Mouse (Mus musculus) right cerebral cortex, postnatal 36 days (tissue): ENCODE data around the gene Batf.
A peak's percentile ranks its signal among the peaks of the same experiment; 100 is the strongest.
"Not testable (repeated sequence)": the region's sequence is repeated elsewhere in the genome, so short reads cannot be mapped to it uniquely, and the experiment has no call there.

ENCODE experiments used
- DNase-seq, 2 experiments: peaks; one replicate each; pipeline ENCODE4 v3.0.0; 2022; ENCODE audit warnings: low spot score in 2 of 2, mixed read lengths in 1 of 2

Batf gene

DNA sequence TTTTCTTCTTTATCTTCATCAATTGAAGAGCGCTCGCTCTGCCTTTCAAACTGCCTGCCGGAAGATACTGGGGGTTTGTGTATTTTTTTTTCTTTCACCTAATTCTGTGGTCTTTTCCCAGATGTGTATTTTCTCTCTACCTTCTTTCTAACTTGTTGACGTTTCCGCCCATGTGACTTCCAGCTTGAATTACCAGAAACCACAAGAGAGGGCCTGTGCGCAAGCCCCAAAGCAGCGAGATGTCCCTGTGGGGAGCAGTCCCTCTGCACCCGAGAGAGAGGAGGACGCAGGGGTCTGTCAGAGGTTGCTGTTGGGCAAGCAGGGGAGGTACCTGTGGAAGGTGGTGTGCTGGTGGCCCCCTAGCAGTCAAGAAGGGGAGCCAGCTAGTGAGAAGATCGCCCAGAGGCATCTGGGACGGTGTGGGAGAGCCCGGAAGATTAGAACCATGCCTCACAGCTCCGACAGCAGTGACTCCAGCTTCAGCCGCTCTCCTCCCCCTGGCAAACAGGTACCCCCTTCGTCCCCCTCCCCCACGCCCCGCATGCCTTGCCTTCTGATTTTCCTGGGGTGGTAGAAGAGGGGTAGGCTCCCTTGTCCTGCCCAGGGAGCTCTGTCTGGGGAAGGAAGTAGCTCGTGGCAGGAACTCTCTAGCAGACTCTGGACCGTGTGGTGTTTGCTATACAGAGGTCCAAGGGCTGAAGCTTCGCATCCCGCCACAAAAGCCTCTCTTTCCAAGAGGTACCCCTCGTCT, at the start of gene Batf:
Gene Batf (plus strand): TSS at position 204 of the 751 bp plus-strand sequence.
- DNase-seq: no peak

DNA sequence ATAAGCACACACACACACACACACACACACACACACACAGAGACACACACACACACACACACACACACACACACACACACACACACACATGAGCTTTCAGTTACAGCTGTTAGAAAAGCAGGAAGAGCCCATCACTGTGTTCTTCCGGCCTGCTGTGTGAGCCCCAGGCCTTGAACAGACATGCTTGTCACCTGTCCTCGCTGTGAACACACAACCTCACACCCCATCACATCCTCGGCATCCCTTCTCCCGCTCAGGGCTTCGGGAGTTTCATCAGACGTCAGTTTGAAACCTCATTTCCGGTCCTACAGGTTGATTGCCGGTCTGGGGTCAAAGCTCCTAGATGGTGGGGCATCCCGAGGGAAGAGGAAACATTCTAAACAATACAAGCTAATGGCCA, 48.5 kb upstream of the Batf start:
- no peak for DNase-seq

DNA sequence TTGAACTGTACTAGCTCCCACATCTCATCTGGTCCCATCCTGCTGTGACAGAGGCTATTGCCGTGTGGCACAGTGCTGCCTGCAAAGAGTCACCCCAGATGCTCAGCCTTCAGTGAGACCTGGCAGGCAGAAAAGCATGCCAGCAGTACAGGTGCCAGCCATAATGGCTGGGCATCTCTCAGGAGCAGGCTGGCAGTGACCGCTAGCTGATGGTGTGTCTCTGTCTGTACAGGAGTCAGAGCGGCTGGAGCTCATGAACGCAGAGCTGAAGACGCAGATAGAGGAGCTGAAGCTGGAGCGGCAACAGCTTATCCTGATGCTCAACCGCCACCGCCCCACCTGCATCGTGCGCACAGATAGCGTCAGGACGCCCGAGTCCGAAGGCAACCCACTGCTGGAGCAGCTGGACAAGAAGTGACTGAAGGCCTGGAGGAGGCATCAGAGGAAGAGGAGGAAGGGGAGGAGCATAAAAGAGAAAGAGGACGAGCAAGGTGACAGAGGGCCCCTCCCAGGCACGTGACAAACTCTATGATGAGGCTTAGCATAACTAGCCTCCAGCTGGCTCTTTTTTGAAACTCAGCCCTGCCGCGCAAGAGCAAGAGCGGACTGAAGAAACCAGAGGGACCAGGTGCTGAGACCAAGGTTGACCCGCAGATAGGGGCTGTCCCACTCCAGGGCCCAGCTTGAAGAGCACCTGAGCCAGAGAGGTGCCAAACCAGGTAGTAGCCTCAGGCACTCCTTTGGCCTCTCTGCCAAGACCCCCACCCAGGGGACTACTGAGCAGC, 47.7 kb upstream of the Batf start:
- no peak for DNase-seq

DNA sequence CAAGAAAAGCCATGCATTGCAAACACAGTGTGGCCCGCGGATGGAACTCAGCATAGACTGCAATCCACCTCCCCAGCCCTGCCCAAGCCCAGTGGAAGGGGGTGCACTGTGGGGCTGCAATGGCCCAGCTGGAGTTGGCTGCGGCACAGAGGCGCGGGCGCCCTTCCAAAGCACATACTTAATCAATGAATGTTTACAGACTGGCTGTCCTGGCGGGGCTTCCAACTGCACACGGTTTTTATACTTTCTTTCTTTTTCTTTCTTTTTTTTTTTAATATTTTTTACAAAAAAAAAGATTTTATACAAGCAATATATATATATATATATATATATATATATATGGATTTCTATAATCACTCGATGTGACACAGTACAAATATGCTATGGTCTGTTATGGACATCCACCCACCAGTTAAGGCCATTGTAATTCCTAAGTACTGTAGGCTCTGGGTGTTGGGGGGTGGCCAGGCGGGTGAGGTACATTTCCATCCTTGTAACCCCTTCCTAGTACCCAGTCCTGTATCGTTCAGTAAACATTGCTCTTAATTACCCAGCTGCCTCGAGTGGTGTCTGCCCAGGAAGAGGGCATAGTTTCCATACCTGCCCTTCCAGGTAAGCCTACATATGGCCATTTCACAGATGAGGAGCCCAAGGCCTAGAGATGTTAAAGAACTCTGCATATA, 47.0 kb upstream of the Batf start:
- DNase-seq: peak in 1 of 2 experiments; percentile 40

DNA sequence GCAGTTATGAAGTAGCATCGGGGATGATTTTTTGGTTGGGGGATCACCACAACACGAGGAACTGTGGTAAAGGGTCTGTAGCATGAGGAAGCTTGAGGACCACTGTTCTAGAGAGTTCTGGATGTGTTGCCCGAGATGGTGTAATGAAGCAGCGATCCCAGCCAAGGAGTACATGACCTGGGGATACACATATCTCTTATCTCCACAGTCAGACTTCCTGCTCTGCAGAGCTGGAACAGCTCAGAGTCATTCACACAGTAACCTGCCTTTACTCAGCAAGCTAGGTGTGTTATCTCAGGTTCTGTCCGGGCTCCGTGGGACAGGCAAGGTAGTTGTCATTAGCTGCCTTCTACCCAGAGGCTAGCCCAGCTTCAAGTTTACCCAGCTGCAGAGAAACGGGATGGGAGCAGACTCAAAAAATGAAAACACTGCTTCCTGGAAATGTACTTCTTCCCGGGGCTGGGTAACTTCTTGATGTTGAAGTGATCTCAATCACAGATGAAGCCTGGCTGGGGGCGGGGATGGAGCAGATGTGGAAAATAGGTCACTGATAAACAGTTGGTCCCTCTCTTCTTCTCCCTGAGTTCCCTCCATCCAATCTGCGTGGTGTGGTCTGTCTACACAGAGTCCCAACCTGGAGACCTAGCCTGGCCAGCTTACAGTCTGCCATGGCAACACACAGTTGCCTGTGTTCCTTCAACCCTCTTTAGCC, 45.5 kb upstream of the Batf start:
- no peak for DNase-seq

DNA sequence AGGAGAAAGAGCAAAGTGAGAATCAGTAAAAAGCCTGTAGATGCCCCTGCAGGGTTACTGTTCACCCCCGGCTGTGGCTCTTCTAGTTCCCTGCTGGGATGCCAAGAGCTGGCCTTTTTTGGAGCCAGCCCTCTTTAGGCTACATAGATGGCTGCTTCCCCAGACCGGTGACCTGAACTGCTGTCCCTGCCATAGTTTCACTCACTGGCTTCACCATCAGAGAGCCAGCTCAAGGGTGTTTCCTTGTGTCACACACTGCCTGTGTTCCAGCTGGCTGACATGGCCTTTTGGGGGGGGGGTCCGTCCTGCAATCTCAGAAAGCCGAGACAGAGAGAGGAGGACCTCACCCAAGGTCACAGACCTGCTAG, 44.9 kb upstream of the Batf start:
- no peak for DNase-seq

DNA sequence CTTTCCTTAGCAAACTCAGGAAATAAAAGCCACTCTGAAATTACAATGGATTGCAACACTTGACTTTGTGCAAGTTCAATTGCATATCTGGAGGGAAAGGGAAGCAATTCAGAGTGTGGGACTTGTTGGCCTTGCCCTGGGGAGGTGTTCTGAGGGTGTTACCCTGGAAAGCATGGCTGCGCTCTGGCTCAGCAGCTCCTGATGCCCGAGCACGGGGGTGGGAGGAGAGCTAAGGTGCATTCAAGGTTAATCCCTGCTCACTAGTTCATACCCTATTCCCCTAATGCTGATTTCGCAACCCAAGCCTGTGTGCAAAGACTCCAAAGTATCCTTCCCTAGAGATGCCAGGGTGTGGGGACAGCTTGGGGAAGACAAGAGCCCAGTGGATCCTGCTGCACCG, 42.7 kb upstream of the Batf start:
- DNase-seq: no peak

DNA sequence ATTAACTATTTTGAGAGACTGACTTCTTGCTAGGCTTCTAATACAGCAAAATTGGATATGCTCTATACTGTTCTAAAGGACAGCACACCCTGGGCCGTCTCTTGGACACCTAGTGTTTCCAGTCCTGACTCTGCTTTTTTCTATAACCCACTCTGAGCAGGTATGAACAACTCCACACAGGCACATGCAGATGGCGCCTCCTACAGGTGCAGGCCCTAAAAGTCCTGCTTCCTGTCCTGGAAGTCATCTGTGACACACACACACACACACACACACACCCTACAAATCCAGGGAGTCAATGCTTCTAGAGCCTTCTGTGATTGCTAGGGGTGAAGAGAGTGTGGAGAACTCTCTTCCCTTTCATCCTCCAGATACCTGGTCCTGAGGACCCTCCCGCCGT, 40.8 kb upstream of the Batf start:
- no peak for DNase-seq

DNA sequence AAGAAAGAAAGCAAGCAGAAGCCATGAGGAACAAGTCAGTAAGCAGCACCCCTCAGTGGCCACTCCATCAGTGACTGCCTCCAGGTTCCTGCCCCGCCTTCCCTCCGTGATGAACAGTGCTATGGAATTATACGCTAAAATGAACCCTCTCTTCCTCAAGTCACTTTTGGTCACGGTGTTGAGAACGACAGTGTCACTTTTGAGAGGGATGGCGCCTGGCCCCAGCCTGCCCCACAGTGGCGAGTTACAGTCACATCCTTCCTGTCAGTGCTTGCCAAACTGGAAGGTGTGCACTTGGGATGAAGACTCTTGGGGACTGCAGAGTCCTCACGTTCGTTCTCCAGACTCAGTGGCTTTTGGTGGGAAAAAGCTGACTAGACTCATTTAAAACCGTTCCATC, 39.1 kb upstream of the Batf start:
- no peak for DNase-seq

DNA sequence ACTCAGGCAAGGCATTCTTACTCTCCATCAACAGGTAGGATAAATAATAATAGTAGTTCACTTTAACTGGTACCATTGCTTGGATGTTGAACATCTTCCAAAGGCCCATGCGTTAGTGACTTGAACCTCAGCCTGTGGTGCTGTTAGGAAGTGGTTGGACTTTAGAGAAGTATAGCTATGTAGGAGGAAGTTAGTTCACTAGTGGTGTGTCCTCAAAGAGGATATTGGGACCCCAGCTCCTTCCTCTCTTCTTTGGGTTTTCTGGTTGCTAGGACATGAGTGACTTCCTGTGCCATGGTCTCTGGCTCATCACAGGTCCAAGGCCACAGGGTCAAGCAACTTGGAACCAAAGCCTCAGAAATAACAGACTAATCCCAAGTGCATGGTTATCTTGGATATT, 38.5 kb upstream of the Batf start:
- no peak for DNase-seq

DNA sequence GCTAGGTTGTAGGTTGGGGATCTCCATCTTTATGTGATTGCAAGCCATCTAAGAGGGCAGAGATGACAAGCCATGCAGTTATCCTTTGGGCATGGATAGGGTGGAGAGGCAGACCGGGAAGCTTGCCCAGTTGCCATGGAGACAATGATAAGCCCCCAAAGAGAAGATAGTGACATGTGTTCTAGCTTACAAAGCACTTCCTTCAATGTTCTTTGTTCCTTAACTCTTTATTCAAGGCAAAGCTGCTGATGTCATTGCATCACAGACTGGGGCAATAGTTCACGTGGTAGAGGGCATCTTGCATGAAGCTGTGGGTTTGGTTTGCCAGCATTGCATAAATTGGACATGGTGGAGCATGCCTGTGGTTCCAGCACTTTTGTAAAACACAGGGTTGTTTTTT, 27.1 kb upstream of the Batf start:
- DNase-seq: no peak

DNA sequence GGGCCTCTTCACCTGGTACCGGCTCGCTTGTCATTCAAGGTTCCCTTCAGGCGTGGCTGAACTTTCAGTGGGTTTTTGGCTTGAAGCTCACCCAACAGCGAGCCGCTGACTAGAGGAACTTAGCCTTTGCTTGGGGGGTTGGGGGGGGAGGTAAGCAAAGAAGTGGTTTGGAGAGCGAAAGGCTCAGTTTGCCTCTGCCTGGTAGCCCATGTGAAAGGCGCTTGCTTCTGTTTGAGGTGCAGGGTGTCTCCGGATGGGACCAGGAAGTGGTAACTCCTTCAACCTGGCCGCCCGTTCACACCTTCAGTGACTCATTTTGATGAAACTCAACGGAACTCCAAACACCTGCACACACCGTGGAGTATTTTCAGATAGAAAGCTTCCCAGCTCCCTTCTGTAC, 25.6 kb upstream of the Batf start:
- no peak for DNase-seq

DNA sequence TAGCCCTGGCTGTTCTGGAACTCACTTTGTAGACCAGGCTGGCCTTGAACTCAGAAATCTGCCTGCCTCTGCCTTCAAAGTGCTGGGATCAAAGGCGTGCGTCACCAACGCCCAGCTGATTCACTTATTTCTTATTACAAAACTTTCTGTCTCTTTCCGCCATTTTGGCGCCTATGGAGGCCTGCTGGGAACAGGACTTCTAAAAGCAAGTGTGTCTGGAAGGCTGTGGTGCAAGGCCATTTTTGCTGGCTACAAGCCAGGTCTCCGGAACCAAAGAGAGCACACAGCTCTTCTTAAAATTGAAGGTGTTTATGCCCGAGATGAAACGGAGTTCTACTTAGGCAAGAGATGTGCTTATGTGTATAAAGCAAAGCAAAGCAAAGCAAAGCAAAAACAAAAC, 24.2 kb upstream of the Batf start:
- not testable (repeated sequence) for DNase-seq

DNA sequence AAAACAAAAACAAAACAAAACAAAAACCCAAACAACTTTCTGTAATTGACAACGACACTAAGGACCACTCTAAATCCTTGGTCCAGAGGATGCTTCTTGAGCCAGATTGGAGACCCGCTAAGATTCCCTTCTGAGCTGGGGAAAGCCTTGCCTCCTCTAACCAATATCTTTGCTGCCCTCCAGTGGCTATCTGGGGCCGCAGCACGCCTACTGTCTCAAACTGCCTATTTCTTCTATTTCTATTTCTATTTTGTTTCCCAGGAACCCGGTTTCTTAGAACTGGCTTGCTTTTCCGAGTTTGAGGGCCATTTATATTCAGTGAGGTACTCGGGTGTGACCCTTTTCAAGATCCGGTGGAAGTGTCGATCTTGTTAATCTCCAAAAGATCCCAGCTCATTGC, 23.6 kb upstream of the Batf start:
- peak in 1 of 2 experiments; percentile 59 for DNase-seq

DNA sequence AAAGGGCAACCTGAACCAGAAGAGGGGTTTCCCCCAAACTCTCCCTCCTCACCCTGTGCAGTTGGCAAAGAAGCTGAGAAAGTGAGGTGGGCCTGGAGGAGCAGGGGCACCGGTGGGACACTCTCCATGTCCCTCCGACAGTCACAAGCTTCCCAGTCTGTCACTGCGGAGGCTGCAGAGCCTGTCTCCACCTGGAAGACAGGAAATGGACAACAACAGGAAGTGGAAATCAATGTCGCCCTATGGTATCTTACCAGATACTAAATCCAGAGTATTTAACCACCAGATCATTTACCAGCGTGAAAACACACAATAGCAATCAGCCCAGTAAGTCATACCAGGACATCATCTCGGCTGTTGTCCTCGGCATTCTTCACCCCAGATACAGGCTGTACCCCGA, 20.4 kb upstream of the Batf start:
- no peak for DNase-seq

DNA sequence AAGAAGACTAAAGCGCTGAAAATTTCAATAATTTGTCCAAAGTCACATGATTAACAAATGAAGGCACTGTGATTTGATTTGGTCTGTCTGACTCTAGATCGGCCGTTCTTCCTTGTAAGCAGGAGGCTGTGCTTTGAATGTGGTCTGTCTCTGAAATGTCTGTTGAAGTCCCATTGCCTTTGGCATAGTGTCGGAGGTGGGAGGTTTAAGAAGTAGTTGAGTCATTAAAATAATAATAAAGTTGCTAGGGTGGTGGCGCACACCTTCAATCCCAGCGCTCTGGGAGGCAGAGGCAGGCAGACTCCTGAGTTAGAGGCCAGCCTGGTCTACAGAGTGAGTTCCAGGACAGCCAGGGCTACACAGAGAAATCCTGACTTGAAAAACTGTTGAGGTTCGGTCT, 19.4 kb upstream of the Batf start:
- DNase-seq: no peak

DNA sequence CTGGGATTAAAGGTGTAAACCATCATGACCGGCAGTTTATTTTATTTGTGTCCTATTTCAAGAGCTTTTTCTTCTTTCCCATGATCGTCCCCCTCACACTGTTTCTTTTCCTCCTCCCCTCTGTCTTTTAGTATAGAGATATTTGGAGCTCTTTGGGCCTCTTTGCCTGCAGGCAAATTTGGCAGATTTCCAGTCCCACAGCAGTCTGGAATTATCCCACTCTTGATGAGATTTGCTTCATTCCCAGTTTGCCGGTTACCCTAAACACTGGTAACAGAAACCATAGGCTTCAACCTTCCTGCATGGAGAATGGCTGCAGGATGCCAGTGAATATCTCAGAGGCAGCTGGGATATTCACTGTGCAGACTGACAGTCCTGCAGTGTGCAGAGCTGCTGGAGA, 17.8 kb upstream of the Batf start:
- no peak for DNase-seq

DNA sequence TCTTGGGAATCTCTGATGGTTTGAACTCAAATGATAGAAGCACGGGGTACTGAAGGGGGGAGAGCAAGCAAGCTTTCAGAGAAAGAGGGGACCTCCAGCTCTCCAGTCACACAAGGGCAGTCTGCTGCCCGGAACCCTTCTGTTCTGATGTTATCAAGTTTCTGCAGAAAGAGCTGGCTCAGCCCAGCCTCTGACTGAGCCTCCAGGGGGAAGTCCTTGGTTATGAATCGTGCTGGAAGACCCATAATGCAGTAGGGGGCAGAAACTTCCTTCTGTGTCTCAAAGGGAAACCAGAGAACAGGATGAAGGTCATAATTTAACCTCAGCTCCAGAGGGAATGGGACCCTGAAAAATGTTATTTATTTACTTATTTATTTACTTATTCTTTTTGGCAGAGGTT, 16.4 kb upstream of the Batf start:
- DNase-seq: no peak

DNA sequence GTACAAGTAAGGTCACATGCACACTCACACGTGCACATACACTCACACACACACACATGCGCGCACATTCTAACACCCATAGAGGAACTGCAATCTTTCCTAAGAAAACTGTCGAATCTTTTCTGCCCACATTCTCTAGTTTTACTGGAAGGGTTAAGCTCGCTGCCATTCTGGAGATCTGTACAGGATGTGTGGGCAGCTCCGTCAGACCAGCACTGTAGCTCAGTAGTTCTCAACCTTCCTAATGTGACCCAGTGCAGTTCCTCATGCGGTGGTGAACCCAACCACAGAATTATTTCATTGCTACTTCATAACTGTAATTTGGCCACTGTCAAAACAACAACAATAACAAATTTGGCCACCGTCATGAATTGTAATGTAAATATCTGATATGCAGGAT, 12.6 kb upstream of the Batf start:
- no peak for DNase-seq

DNA sequence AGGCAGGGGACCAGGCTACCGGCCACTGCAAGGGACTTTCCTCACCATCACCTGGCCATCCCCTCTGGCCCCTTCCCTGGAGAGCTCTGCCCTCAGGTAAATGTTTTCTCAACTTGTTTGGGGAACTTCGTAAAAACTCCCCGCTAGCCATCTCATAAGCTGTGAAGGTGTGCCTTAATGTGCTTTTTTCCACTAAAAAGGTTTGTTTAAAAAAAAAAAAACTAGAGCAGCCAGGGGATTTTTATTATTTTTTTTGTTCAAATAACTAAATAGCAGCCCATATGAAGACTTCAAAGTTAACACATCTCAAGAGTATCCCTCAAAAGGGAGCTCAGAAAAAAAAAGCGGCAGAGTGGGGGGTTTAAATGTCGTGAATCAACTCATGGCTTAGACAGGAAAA, 7.4 kb upstream of the Batf start:
- DNase-seq: no peak

DNA sequence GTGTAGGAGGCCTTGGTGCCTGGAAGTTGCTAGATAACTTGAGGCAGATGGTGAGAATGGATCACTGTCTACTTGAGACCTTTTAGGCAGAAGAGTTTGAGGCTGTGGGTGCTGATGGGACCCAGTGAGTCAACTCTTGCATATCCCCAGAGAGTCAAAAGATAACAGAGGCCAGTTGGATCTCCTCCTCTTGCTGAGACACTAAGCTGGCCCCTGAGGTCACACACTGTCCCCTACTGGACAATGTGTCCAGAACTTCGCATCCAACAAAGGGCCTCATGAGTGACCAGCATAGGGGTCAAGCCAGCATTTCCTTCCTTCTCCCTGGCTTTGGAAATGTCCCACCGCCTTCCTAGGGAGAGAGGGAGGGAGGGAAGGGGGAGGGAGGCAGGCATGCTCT, 6.7 kb upstream of the Batf start:
- no peak for DNase-seq

DNA sequence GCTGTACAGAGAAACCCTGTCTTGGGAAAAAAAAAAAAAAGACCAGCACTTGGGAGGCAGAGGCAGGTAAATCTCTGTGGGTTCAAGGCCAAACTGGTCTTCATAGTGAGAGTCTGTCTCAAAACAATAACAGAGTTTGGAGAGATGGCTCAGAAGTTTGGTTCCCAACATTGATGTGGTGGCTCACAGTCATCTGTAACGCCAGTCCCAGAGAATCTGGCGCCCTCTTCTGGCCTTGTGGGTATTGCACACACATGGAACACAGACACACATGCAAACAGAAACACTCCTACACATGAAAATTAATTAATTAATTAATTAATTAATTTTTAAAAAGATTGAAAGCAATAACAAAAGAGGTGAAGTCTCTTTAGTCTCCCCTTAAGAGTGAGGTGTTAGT, 4.1 kb upstream of the Batf start:
- no peak for DNase-seq
